Mouse (Mus musculus) cerebellum, postnatal 25 days (tissue): ENCODE data around the gene Fgfr1op2.

Experiments
- DNase-seq, 2 experiments: peaks; one replicate each; pipeline ENCODE4 v3.0.0; 2021; ENCODE audit warnings: mixed read lengths in 2 of 2

Gene Fgfr1op2

DNA sequence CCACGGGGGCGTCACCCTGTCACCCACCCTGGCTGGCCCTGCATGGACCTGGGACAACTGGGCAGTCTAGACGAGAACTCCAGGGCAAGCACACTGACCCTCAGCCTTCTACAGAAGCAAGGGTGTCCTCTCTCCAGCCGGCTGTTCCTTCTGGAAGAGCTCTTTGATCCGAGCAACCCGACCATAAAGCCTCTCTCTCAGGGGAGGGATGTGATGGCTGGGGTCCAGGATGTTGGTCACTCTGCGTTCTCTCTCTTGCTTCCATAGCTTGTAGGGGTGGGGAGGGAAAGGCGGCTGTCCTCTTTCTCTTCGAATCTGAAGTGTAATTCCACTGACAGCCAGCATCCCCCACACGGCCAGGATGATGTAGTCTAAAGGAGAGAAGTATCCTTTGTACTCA is 26.6 kb downstream of the Fgfr1op2 start:
- no peak for DNase-seq

DNA sequence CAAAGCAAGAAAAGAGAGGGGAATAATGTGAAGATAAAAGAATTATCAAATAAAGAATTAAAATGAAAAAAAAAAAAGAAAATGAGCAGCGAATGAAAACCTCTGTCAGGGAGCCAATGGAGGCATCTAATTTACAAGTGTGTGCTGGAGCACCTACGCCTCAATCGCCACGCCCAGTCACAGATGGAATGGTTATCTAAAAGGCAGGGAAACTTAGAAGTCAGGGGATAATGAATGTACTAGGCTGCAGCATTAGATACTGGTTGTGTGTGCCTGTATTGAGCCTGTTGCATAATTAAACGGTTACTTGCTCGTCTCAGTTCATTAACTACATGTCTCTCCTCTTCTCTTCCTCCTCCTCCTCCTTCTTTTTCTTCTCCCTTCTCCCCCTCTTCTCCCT is 34.4 kb downstream of the Fgfr1op2 start:
- no peak for DNase-seq

DNA sequence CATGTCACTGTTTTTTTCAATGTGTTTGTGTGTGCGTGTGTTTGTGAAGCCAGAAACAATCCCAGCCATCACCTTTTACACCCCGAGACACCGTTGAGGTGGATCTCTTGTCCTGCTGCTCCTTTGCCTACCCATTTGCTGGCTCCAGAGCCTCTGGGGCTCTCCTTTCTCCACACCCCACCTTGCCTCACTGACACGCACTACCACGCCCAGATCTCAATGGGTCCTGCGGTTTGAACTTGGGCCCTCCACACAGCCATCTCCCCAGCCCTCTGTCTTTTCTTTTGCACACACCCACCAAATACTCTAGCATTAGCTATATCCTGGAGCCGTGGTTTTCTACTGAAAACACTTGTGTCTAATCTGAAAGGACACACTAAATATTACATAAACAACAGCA is 34.9 kb downstream of the Fgfr1op2 start:
- DNase-seq = no peak

DNA sequence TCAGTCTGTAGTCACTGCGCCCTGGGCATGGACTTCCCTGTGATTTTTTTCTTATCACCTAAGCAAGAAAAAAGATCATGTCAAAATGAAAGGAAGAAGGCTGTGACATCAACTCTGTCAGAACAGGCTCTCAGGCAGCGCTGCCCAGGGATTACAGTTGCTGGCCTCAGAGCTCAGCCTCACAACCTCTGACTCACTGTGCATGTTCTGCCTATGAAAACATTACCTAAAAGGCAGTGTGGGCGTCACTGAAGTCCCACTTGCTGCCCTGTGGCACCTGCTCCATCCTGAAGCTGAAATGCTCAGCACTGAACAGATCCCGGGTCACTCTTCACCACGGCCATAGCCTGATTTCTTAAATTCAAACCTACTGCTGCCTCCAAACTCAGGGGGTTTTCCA is 35.7 kb downstream of the Fgfr1op2 start:
- DNase-seq = no peak

DNA sequence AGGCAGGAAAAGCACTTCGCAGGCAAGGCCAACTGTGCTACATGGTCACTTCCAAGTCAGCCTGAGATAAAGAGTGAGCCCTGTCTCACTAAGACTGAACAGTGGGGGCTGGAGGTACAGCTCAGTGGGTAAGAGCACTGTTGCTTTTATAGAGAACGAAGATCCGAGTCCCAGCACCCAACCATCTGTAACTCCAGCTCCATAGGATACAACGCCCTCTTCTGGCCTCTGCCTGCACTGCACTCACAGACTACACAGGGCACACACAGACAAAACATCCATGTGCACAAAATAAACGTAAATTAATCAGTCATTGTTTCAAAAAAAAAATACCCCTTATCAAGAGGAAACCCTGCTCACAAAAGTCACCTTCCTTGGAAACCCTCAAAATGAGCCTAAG is 36.9 kb downstream of the Fgfr1op2 start:
- no peak for DNase-seq

DNA sequence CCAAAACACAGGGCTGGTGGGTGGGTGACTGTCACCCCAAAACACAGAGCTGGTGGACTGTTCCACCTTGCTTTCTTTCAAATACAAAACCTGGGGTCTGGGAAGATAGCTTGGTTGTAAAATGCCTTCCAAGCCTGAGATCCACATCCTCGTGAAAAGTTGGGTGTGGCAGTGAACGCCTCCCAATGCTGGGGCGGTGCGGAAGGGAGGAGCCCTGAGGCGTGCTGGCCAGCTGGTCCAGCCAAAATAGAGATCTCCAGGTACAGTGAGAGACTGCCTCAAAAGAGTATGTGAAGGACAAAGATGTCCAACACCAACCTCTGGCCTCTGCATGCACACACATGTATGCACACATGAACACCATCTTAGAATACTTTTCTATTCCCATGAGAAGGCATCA is 37.5 kb downstream of the Fgfr1op2 start:
- no peak for DNase-seq

DNA sequence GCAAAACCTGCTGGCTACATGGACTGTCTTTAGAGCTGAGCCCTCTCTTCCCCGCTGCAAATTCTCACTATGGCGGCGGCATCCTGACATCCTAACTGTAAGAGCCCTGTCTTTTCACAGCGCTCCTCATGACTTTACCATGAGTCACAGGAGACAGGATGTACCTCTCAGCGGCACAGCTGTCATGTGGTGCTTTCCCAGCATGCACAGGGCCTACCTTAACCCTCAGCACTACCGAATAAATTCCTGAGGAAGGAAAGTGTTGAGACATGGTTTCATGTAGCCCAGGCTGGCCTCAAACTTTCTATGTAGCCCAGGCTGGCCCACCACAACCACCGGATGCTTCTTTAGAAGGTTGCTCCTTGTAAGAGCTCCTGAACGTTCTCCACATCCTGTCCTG is 38.9 kb downstream of the Fgfr1op2 start:
- no peak for DNase-seq

DNA sequence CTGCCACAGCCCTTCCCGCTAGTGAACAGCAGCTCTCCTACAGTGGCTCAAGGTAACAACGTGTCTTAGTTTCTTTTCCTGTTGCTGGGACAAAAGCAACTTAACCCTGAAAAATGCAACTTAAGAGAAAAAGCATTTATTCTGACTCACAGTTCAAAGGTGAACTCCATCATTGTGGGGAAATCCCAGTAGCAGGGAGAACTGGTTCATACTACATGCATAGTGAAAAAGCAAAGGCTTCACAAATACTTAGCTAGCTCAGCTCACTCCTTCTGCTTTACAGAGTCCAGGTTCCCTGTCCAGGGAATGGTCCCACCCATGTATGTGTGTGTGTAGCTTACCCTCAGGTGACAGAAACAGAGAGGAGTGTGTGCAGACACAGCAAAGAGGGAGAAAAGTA is 39.7 kb downstream of the Fgfr1op2 start:
- no peak for DNase-seq

DNA sequence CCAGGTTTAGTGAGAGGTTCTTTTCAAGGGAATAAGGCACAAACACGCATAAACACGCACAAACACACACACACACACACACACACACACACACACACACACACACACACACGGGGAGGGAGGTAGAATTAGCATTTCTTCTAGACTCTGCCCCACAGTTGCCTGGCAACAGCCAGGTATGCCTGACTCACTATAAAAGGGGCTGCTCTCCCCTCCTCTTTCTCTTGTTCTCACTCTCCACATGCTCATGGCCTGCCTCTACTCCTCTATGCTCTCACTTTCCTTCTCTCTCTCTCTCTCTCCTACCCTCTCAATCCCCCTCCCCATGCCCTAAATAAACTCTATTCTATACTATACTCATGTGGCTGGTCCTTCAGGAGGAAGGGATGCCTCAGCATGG is 51.1 kb downstream of the Fgfr1op2 start:
- DNase-seq = no peak

DNA sequence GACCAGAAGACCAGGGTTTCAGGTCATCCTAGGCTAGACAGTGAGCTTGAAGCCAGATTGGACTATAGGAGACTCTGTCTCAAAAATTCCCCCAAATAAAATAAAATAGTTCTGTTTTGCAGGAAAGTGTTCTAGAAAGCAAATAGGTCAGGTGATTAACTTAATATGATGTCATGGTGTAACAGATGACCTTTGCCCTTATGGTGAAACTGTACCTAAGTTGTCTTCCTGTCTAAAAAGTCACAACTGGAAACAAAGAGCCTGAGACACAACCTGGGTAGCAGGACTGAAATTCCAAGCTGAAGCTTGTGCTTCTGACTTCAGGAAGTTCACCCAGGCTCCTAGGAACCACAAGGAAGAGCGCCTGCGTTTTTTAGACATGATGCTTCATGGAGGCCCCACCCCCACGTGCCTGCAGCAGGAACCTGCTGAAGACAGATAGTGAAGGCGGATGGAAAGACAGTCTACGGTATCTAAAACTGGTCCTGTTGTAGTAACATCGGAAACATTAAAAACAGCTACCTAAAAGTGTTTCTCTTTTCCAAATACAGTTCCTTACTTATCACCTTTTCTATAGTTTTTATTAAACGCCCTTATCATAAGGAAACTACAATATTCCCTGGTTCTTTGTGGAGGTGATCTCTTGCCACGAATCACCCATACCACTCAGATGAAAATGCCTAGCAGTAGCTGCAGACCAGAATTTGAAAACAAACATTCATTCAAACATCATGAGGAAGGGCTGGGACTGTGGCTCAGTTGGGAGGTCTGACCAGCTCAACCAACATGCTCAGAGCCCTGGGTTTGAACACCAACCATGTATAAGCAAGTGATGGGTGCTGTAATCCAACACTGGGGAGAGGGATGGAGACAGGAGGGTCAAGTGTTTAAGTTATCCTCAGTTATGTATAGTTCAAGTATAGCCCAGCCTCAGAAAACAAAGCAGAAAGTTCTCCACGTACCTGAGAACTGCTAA is 53.1 kb downstream of the Fgfr1op2 start:
- no peak for DNase-seq

DNA sequence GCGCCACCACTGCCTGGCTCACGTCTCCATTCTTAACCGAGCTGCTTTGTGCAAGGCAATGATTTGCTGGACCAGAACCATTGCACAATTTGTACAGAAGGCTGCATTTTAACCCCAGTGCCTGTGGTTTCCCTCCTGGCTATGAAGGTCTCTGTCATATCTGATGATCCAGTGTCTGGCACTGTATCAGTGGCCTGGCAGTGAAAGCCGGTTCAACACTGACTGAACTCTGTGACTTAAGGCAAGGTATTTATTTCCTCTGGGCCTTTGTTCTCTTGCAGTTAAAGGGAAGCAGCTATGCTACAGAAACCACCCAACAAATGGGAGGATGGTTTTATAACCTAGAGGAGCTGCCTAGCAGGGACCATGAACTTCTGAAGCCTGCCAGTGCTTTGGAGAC is 54.0 kb downstream of the Fgfr1op2 start:
- DNase-seq = no peak

DNA sequence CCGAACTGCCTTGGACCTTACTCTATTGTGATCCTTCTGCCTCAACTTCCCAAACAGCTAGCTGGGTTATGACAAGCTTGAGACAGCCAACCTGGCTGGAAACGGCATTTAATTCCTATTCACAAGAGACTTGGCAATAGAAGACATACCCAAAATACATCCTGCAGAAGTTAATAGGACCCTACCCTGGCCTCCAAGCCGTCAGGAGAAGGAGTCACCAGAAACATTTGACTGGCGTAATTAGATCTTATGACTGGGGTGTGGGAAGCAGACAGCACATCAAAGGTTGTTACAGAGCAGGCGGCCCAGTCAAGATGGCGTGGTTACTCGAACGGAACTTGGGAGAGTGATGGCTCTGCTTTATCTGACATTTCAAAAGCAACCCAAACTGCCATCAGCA is 54.8 kb downstream of the Fgfr1op2 start:
- DNase-seq = no peak

DNA sequence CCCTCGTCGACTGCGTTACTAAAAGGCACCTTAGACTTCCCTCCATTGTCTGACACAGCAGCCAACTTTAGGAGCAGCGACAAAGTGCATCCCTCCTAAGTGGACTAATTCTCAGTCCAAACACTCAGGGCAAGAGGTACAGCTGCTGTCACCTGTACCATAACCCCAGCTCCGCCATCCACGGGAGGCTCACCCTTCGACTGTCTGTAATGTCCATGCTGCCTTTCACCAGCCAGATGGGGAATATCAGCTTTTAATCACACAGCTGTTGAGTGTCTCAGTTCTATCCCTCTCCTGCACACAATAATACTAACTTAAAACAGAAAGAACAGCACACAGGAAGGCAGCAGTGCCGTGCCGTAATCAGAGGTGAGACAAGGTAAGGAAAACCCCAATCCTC is 55.4 kb downstream of the Fgfr1op2 start:
- DNase-seq = no peak

DNA sequence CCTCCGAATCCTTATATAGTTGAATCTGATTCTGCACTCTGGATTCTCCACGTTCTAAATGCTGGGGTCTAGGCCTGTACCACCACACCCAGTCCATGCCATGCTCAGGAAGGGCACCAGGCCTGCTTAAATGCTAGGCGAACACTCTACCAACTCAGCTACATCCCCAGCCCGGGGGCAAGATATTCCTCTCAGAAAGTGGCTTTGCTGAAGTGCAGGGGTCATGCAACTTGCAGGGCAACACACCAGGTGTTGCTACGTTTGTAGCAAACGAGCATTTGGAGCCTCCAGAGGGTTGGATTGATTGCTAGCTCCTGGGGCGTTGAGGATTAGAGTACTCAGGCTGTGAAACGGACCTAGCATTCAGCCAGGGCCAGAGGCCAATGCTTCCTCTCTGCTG is 56.1 kb downstream of the Fgfr1op2 start:
- DNase-seq = peak; percentile 26 to 33

DNA sequence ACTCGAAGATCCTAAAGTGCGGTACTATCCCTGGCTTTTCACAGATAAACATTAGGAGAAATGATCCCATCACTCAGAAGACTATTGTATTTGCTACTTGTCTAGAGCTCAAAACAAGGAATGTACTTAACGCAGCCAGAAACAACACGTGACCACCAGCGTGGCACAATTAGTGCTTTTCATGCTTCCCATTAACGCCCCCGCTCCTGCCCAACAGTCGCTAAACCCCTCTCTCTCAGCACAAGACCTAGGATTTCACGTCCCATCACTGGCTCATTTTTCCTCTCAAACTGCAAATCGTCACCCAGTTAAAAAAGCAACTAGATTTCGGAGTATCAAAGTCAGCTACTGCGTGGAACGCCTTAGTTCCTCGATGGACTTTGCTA is 56.6 kb downstream of the Fgfr1op2 start:
- DNase-seq = peak in 1 of 2 experiments; percentile 45

DNA sequence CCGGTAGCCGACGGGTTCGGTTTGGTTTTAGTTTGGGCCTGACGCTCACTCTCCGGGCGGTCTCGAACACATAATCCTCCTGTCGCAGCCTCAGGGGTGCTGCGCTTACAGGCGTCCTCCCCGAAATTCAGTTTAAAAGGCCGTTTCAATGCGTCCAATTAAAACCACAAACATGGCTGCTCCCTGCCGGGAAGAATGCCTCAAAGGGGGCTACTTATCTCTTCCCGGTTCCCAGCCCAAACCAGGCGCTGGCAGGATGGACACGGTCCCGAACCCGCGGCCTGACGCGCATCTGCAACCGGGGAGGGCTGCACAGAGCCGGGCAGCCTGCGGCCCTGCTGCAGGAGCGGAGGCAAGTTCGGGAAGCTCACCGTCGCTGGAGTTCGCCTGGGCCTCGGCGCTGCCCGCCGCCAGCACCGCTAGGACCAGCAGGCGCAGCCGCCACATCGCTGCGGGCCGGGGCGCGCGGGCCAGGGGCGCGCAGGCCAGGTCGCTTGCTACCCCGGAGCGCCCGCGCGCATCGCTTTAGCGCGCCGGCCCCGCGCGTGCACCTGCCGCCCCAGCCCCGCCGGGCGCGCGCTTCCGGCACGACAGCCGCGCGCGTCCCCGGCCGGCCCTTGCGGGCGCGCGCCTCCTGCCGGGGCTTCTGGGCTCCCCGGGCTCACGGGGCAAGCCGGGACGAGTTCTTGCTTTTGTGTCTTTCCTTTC is 57.2 kb downstream of the Fgfr1op2 start:
- DNase-seq = peak; percentile 84 to 91

DNA sequence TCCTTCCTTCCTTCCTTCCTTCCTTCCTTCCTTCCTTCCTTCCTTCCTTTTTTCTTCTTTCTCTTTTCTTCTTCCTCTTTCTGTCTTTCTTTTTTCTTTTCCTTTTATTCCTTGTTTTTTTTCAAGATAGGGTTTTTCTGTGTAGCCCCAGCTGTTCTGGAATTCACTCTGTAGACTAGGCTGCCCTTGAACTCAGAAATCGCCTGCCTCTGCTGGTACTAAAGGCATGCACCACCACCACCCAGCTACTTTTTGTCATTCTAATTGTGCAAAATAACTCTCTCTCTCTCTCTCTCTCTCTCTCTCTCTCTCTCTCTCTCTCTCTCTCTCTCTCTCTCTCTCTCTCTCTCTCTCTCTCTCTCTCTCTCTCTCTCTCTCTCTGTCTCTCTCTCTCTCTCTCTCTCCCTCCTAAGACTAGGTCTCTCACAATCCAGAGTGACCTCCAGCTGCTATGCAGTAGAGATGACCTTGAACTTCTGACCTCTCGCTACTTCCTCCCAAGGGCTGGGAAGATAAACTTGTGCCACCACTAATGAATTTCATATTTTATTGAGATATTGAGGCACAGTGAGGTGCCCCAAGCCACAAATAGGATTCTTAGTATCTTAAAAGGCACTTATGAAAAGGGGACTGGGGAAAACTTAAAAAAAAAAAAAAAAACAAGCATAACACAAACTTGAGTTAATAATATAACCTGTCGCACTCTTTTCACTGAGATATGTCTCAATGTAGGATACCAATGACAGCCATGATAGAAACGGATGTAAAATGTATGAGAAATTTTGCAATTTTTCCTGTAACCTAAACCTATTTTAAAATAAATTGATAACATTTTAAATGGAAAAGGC is 58.0 kb downstream of the Fgfr1op2 start:
- no peak for DNase-seq

DNA sequence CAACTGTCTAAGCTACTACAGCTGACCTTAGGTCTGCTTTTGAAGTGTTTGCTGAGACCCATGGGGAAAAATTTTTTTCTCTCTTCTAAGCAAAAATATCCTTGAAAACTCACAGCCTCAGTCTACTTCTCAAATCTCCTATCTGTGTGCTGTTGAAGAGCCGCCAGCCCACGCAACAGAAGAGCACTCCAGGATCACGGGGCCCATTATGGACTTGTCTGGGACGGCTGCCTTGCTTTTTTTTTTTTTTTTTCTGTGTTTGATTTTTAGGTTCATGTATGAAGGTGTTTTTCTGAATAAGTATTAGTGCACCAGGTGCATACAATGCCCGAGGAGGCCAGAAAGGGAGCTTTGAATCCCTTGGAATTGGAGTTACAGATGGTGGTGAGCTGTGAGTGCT is 59.5 kb downstream of the Fgfr1op2 start:
- no peak for DNase-seq

DNA sequence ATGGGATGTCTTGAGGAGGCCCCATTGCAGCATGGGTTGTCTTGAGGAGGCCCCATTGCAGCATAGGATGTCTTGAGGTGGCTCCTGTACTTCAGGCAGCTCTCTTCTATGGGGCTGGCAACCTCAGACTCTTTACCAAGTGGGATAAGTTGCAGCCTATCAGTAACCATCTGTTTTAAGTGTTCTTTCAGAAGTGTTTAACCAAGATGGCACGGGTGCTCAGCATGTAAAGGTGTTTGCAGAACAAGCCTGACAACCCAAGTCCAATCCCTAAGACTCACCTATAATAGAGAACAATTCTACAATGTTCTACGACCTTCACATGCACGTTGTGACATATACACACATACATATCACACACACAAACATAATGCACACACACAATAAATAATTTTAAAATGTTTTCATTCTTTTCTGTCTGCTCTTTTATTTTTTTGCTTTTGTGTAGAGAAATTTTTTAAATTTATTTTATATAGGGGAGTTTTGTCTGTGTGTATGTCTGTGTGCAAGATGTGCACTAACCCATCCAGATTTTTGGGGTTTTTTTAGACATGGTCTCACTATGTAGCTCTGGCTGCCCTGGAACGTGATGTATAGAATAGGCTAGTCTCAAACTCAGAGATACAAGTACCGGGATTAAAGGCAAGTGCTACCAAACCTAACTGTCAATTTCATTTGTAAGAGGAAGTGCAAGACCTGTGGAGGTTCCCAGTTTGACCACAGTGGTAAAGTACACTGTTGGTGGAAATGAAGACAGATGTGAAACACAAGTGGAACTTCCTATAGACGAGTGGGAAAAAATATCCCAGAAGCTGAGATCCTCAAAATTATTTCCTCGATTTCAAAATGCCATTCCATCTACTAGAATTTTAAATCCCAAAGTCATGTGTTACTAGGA is 63.3 kb downstream of the Fgfr1op2 start:
- DNase-seq = no peak

DNA sequence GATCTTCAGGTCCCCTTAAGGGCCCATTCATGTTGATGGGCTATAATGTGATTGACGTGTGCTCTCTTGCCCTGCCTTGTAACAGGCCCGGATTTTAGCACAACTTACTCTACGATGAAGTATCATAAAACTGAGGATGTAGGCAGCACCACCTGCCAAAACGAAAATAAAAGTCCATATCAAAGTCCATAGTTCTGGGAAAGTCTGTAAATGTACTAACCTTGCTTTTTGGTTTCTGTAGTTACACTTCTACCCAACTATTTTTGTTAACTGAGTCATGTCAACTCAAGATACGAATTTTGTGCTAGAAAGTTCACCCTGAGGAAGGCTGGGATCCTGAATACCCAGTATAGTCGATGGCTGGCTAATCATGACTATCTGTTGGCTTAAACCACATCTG is 64.0 kb downstream of the Fgfr1op2 start:
- DNase-seq = no peak

DNA sequence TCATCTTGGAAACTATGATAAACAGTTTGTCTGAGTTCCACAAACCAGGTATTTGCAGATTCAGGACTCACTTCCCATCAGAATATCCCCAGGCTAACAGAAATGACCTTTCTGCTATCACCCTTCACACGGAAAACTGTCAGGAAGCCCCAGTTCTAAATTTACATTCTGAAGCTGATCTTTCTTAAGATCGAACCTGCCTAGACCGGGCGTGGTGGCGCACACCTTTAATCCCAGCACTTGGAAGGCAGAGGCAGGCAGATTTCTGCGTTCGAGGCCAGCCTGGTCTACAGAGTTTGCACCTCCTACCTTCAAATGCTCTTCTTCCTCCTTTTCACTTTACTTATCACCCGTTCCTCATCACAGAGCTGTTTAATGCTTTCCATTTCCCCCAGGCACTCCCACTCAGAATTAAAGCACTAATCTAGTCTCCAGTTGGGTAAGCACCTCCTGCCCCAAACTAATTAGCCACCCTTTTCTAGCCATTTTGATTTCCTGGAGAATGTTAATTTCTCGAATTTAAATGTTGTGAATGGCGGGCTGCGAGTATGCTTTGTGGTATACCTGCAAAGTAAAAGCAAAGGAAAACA is 64.7 kb downstream of the Fgfr1op2 start:
- DNase-seq = no peak
